ENCODE assay signal across 14 mouse cellular contexts in the genomic region with DNA sequence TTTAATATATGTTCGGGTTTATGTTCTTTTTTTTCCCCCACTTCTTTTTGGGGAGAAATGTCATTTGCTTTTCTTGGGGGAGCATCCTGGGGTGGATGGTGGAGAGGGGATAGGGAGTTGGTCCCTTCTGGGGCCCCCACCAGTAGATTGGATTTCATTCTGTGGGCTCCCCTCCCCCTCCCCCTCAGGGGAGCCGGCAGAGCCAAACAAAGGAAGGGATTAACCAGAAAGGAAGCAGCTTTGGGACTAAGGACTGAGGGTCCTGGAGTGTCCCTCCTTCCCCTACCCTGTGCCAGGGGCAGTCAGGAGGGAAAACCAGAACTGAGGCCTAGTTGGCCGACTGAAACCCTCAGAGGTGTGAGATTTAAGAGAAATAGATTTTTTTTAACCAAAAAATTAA. TPM values are rescaled to one million over a fixed set of nuclear protein-coding genes. Genes with fewer than 3 reads are reported as not detected.
DNase-seq lines count a peak whose midpoint lies in the region; ATAC-seq and TF ChIP-seq lines count a peak whose summit lies in the region.
"Had no signal": no experiment of that assay in that cellular context is flagged by ENCODE, and none has a peak within 500 bp of the region (broad histone marks: within the 10 kb centered on the region; RNA-seq: fewer than 3 reads in every experiment).

No protein-coding gene starts in this region.

- H3K27me3 ChIP-seq in ES-Bruce4 (ENCODE audit: control insufficient read depth, insufficient read depth, low read length, poor library complexity, severe bottlenecking), result no peaks in the 10 kb centered on the region
- H3K27me3 ChIP-seq in hindbrain, embryonic 10.5 days (ENCODE audit: insufficient read depth, poor library complexity, severe bottlenecking), result no peaks in the 10 kb centered on the region
- H3K27me3 ChIP-seq in midbrain, embryonic 13.5 days, result no peaks in the 10 kb centered on the region
- H3K27me3 ChIP-seq: CH12.LX had no signal

- TF ChIP-seq EP300 in ES-Bruce4 (IDR thresholded peaks at IDR 0.05; ENCODE audit: insufficient read depth, low read depth, low read length), result peak; percentile 68; the same call in 1 of the 2 replicates

- no peak overlapping the region for H3K27ac ChIP-seq in ES-Bruce4 (ENCODE audit: insufficient read depth, low read length)
- peak overlapping the region; percentile 78 for H3K27ac ChIP-seq in hindbrain, embryonic 10.5 days
- peak overlapping the region; percentile 70 for H3K27ac ChIP-seq in midbrain, embryonic 13.5 days

- H3K9ac ChIP-seq in ES-Bruce4 (ENCODE audit: low read depth, poor library complexity, severe bottlenecking), result no peak overlapping the region
- peak overlapping the region; percentile 15; the same call in 1 of the 2 replicates for H3K9ac ChIP-seq in midbrain, embryonic 13.5 days (replicated peaks)

- peak; percentile 41 for ATAC-seq in midbrain, embryonic 13.5 days
- ATAC-seq: intestine, postnatal 0 days had no signal

- H3K36me3 ChIP-seq in ES-Bruce4 (ENCODE audit: control insufficient read depth, insufficient read depth, low read length, poor library complexity, severe bottlenecking), result peaks cover 8% of the 10 kb centered on the region; the same call in 1 of the 2 replicates
- peaks cover 70% of the 10 kb centered on the region for H3K36me3 ChIP-seq in hindbrain, embryonic 10.5 days
- peaks cover 50% of the 10 kb centered on the region for H3K36me3 ChIP-seq in midbrain, embryonic 13.5 days

- no peaks in the 10 kb centered on the region for H3K9me3 ChIP-seq in ES-Bruce4 (replicated peaks; ENCODE audit: control insufficient read depth, insufficient read depth, low read length, poor library complexity, severe bottlenecking)
- H3K9me3 ChIP-seq in hindbrain, embryonic 10.5 days, result no peaks in the 10 kb centered on the region
- no peaks in the 10 kb centered on the region for H3K9me3 ChIP-seq in midbrain, embryonic 13.5 days

- DNase-seq in embryo, embryonic 9.5 days (ENCODE audit: extremely low spot score), result peak; percentile 54
- DNase-seq in hindbrain, embryonic 10.5 days (ENCODE audit: low spot score), result peak; percentile 53
- no peak for DNase-seq in frontal cortex, adult 2 months (ENCODE audit: extremely low spot score in 1 of 2, low spot score in 1 of 2)
- DNase-seq in cerebellum, adult 11-12 months, result no peak
- DNase-seq in layer of hippocampus, adult 8-10 months (ENCODE audit: low spot score in 2 of 2), result no peak
- DNase-seq in cerebellum, adult 18-20 months, result no peak
- DNase-seq: right cerebral cortex, postnatal 14 days had no signal

- 9% methylated on average over 3 of the region's 3 CpGs for WGBS in hindbrain, embryonic 10.5 days
- 2% methylated on average over 3 of the region's 3 CpGs for WGBS in midbrain, embryonic 13.5 days

- no peak overlapping the region for H3K4me3 ChIP-seq in ES-Bruce4 (ENCODE audit: low read depth, low read length)
- peak overlapping the region; percentile 26 for H3K4me3 ChIP-seq in hindbrain, embryonic 10.5 days
- 0 out of 2 replicates have a peak overlapping the region, but pooled peaks have one; percentile 5 for H3K4me3 ChIP-seq in midbrain, embryonic 13.5 days (replicated peaks)
- H3K4me3 ChIP-seq: erythroblast, embryonic 14.5 days had no signal

- TF ChIP-seq CTCF in ES-Bruce4 (IDR thresholded peaks at IDR 0.05; ENCODE audit: low read depth, low read length), result no peak

- peaks cover 22% of the 10 kb centered on the region for H3K4me1 ChIP-seq in ES-Bruce4 (ENCODE audit: control insufficient read depth, insufficient read depth, low read length)
- H3K4me1 ChIP-seq in hindbrain, embryonic 10.5 days (replicated peaks), result peaks cover 88% of the 10 kb centered on the region
- peaks cover 78% of the 10 kb centered on the region for H3K4me1 ChIP-seq in midbrain, embryonic 13.5 days (replicated peaks)

- TF ChIP-seq POLR2A in ES-Bruce4 (IDR thresholded peaks at IDR 0.05; ENCODE audit: insufficient read depth, low read length), result no peak

- H3K4me2 ChIP-seq in midbrain, embryonic 13.5 days (replicated peaks), result peak overlapping the region; percentile 34

RNA-seq across cellular contexts. Expression of a gene that starts 7.2 kb away (rescaled TPM):
- 42.3 and 43.4 TPM in 2 replicates for polyA plus RNA-seq in ES-Bruce4 (2011; ENCODE audit: insufficient read depth, insufficient read length, low read depth, missing spikeins)
- polyA plus RNA-seq in hindbrain, embryonic 10.5 days (2016; fragmentation: Nextera tagmentation; extraction: Ambion mirVana), result 30.7 and 31.0 TPM in 2 replicates
- polyA plus RNA-seq in midbrain, embryonic 13.5 days (2015; fragmentation: Nextera tagmentation; extraction: Ambion mirVana), result 49.5 and 51.5 TPM in 2 replicates
- polyA plus RNA-seq in frontal cortex, adult 2 months (2012; rRNA removed), result 4.5 and 4.7 TPM in 2 replicates
- total RNA-seq in layer of hippocampus, adult 8-10 months (2022), result 1 to 10 TPM; 2.4 to 2.8 (median 2.6) TPM

RNA-seq across cellular contexts. Expression of a gene that starts 8.7 kb away (rescaled TPM):
- 33.2 and 35.1 TPM in 2 replicates for polyA plus RNA-seq in ES-Bruce4 (2011; ENCODE audit: insufficient read depth, insufficient read length, low read depth, missing spikeins)
- 2.1 and 2.9 TPM in 2 replicates for polyA plus RNA-seq in hindbrain, embryonic 10.5 days (2016; fragmentation: Nextera tagmentation; extraction: Ambion mirVana)
- not detected in 2 replicates for polyA plus RNA-seq in midbrain, embryonic 13.5 days (2015; fragmentation: Nextera tagmentation; extraction: Ambion mirVana)
- polyA plus RNA-seq in frontal cortex, adult 2 months (2012; rRNA removed), result 0.40 and 0.67 TPM in 2 replicates
- 1 to 10 TPM in 1 of 4 experiments, not detected in 3; 1.5 TPM for total RNA-seq in layer of hippocampus, adult 8-10 months (2022)
- total RNA-seq: heart, adult 8-10 months; layer of hippocampus, postnatal 25 days had no signal
- polyA plus RNA-seq: erythroblast, embryonic 14.5 days had no signal

RNA-seq across cellular contexts. Expression of a gene that starts 13.5 kb away (rescaled TPM):
- polyA plus RNA-seq in ES-Bruce4 (2011; ENCODE audit: insufficient read depth, insufficient read length, low read depth, missing spikeins), result 138 and 151 TPM in 2 replicates
- polyA plus RNA-seq in hindbrain, embryonic 10.5 days (2016; fragmentation: Nextera tagmentation; extraction: Ambion mirVana), result 173 and 180 TPM in 2 replicates
- polyA plus RNA-seq in midbrain, embryonic 13.5 days (2015; fragmentation: Nextera tagmentation; extraction: Ambion mirVana), result 181 and 182 TPM in 2 replicates
- polyA plus RNA-seq in frontal cortex, adult 2 months (2012; rRNA removed), result 110 and 131 TPM in 2 replicates
- total RNA-seq in layer of hippocampus, adult 8-10 months (2022), result 100 to 1,000 TPM in 3 of 4 experiments, 10 to 100 TPM in 1; 89.2 to 111 (median 106) TPM

RNA-seq across cellular contexts. Expression of a gene that starts 14.2 kb away (rescaled TPM):
- 118 and 133 TPM in 2 replicates for polyA plus RNA-seq in ES-Bruce4 (2011; ENCODE audit: insufficient read depth, insufficient read length, low read depth, missing spikeins)
- polyA plus RNA-seq in hindbrain, embryonic 10.5 days (2016; fragmentation: Nextera tagmentation; extraction: Ambion mirVana), result 69.0 and 72.5 TPM in 2 replicates
- polyA plus RNA-seq in midbrain, embryonic 13.5 days (2015; fragmentation: Nextera tagmentation; extraction: Ambion mirVana), result 39.1 and 46.7 TPM in 2 replicates
- polyA plus RNA-seq in frontal cortex, adult 2 months (2012; rRNA removed), result 97.4 and 102 TPM in 2 replicates
- total RNA-seq in layer of hippocampus, adult 8-10 months (2022), result 100 to 1,000 TPM in 2 of 4 experiments, 10 to 100 TPM in 2; 96.1 to 118 (median 107) TPM

RNA-seq across cellular contexts. Expression of a gene that starts 29.6 kb away (rescaled TPM):
- 30.0 and 37.2 TPM in 2 replicates for polyA plus RNA-seq in ES-Bruce4 (2011; ENCODE audit: insufficient read depth, insufficient read length, low read depth, missing spikeins)
- polyA plus RNA-seq in hindbrain, embryonic 10.5 days (2016; fragmentation: Nextera tagmentation; extraction: Ambion mirVana), result 13.4 and 24.0 TPM in 2 replicates
- polyA plus RNA-seq in midbrain, embryonic 13.5 days (2015; fragmentation: Nextera tagmentation; extraction: Ambion mirVana), result 21.4 and 23.4 TPM in 2 replicates
- 52.5 and 53.9 TPM in 2 replicates for polyA plus RNA-seq in frontal cortex, adult 2 months (2012; rRNA removed)
- 10 to 100 TPM; 38.0 to 45.6 (median 40.2) TPM for total RNA-seq in layer of hippocampus, adult 8-10 months (2022)

Comparison
In these comparisons a context has a peak if more than half of its experiments do, and no peak if none do; other contexts are left out.
1. DNase-seq: peak in embryo, embryonic 9.5 days (single experiment) and hindbrain, embryonic 10.5 days (single experiment); none in frontal cortex, adult 2 months (0 of 2), cerebellum, adult 11-12 months (single experiment), layer of hippocampus, adult 8-10 months (0 of 2) and cerebellum, adult 18-20 months (0 of 2).